Mouse (Mus musculus) neural tube, embryonic 13.5 days (tissue): Measurements from ENCODE around the gene 4930442H23Rik. TPM values are rescaled to one million over a fixed set of nuclear protein-coding genes. Genes with fewer than 3 reads are reported as not detected.
"Not testable (repeated sequence)": the region's sequence is repeated elsewhere in the genome, so short reads cannot be mapped to it uniquely, and the experiment has no call there.

Experiments
- ATAC-seq: fragments of 200-750 bp; cut with Nextera tagmentation; 2 replicates; pipeline ENCODE4 v1.8.0; 2017; ENCODE audit warnings: low read depth, mild to moderate bottlenecking, moderate TSS enrichment, moderate library complexity
- H3K27ac ChIP-seq: fragments of 300-500 bp; sonication (generic); replicated peaks from 2 replicates; pipeline ENCODE4 v1.5.1; 2015; ENCODE audit warnings: moderate library complexity, mild to moderate bottlenecking, inconsistent platforms
- H3K27me3 ChIP-seq: fragments of 300-500 bp; sonication (generic); 2 replicates; pipeline ENCODE4 v1.6.1; 2015; ENCODE audit warnings: mild to moderate bottlenecking, inconsistent platforms
- H3K36me3 ChIP-seq: fragments of 300-500 bp; sonication (generic); 2 replicates; pipeline ENCODE4 v1.6.1; 2015; ENCODE audit warnings: mild to moderate bottlenecking, inconsistent platforms
- H3K4me1 ChIP-seq: fragments of 300-500 bp; sonication (generic); replicated peaks from 2 replicates; pipeline ENCODE4 v1.6.1; 2015; ENCODE audit warnings: inconsistent platforms
- H3K4me2 ChIP-seq: fragments of 300-500 bp; sonication (generic); 2 replicates; pipeline ENCODE4 v1.6.1; 2015; ENCODE audit warnings: inconsistent platforms, mild to moderate bottlenecking, moderate library complexity
- H3K4me3 ChIP-seq: fragments of 300-500 bp; sonication (generic); 2 replicates; pipeline ENCODE4 v1.5.1; 2015; ENCODE audit warnings: mild to moderate bottlenecking, inconsistent platforms
- H3K9ac ChIP-seq: fragments of 300-500 bp; sonication (generic); 2 replicates; pipeline ENCODE4 v1.6.1; 2015; ENCODE audit warnings: moderate library complexity, mild to moderate bottlenecking, inconsistent platforms
- H3K9me3 ChIP-seq: fragments of 300-500 bp; sonication (generic); 2 replicates; pipeline ENCODE4 v1.6.1; 2016; ENCODE audit warnings: inconsistent platforms
- WGBS: fragments of 180-500 bp; shearing (Covaris S2); methylation state at CpG from one replicate; pipeline ENCODE4 v1.1.7; 2015; 5-methylcytosine and 5-hydroxymethylcytosine counted together
- polyA plus RNA-seq: library from polyadenylated mRNA; unstranded; fragments of >200 nt; fragmentation: Nextera tagmentation; extraction: Ambion mirVana; gene quantifications from 2 replicates; pipeline ENCODE4 v1.2.1, GENCODE M21; 2015

4930442H23Rik gene
- polyA plus RNA-seq = not detected in 2 replicates

GRCm38 (mm10) chr10:81183805-81184204 lies at the start of gene 4930442H23Rik:
Gene 4930442H23Rik, minus strand, starts transcription at chr10:81183849.
- peak within 1 kb of the TSS; percentile 81 for H3K9ac ChIP-seq
- ATAC-seq = no peak
- no peaks in the 10 kb centered on the region for H3K9me3 ChIP-seq
- H3K4me1 ChIP-seq = peaks cover 50% of the 10 kb centered on the region
- peaks cover 73% of the 10 kb centered on the region for H3K36me3 ChIP-seq
- H3K4me2 ChIP-seq = peak within 1 kb of the TSS; percentile 61
- peak within 1 kb of the TSS; percentile 90 for H3K27ac ChIP-seq
- peak within 1 kb of the TSS; percentile 71 for H3K4me3 ChIP-seq
- H3K27me3 ChIP-seq = no peaks in the 10 kb centered on the region
- WGBS = 87% methylated on average over 5 of the region's 5 CpGs

- under 1% methylated on average over 22 of the region's 28 CpGs for WGBS
- no peaks in the 10 kb centered on the region for H3K36me3 ChIP-seq
- no peaks in the 10 kb centered on the region for H3K9me3 ChIP-seq
- H3K27ac ChIP-seq = 0 out of 2 replicates have a peak overlapping the region, but pooled peaks have one; percentile 50
- ATAC-seq = peak; percentile 49
- peak overlapping the region; percentile 66 for H3K4me2 ChIP-seq
- H3K4me1 ChIP-seq = peaks cover 42% of the 10 kb centered on the region
- peaks cover 11% of the 10 kb centered on the region for H3K27me3 ChIP-seq
- peak overlapping the region; percentile 83 for H3K9ac ChIP-seq
- H3K4me3 ChIP-seq = peak overlapping the region; percentile 69
These were observed 49.6 kb upstream of the 4930442H23Rik start for GRCm38 (mm10) chr10:81233226-81233585.

- peak within 1 kb of the TSS; percentile 83 for H3K9ac ChIP-seq
- H3K27ac ChIP-seq = 0 out of 2 replicates have a peak within 1 kb of the TSS, but pooled peaks have one; percentile 50
- no peaks in the 10 kb centered on the region for H3K9me3 ChIP-seq
- H3K4me3 ChIP-seq = peak within 1 kb of the TSS; percentile 69
- H3K4me1 ChIP-seq = peaks cover 47% of the 10 kb centered on the region
- peak within 1 kb of the TSS; percentile 66 for H3K4me2 ChIP-seq
- WGBS = 9% methylated on average over 29 of the region's 29 CpGs
- H3K27me3 ChIP-seq = peaks cover 6% of the 10 kb centered on the region
- H3K36me3 ChIP-seq = no peaks in the 10 kb centered on the region
- peak; percentile 64 for ATAC-seq
These were observed 49.1 kb upstream of the 4930442H23Rik start, which contains the start of gene Zfr2 for GRCm38 (mm10) chr10:81232580-81233225. Gene Zfr2, plus strand, starts transcription at chr10:81233155.

GRCm38 (mm10) chr10:81231436-81231835 lies 47.8 kb upstream of the 4930442H23Rik start:
- 51% methylated on average over 7 of the region's 7 CpGs for WGBS
- Histone ChIP-seq H3K36me3 (no peaks in the 10 kb centered on the region), H3K27ac (peak overlapping the region; percentile 94), H3K9me3 (no peaks in the 10 kb centered on the region), H3K4me1 (peaks cover 54% of the 10 kb centered on the region), H3K27me3 (peaks cover 4% of the 10 kb centered on the region; the same call in 1 of the 2 replicates), H3K4me2 (peak overlapping the region; percentile 85), H3K4me3 (peak overlapping the region; percentile 80; the same call in 1 of the 2 replicates), H3K9ac (no peak overlapping the region; the same call in 1 of the 2 replicates)
- no peak for ATAC-seq

GRCm38 (mm10) chr10:81230438-81231332 lies 47.0 kb upstream of the 4930442H23Rik start, which contains the start of gene Atcay:
Gene Atcay, minus strand, starts transcription at chr10:81230833.
- peak within 1 kb of the TSS; percentile 94 for H3K9ac ChIP-seq
- ATAC-seq = peak; percentile 88
- no peaks in the 10 kb centered on the region for H3K9me3 ChIP-seq
- H3K4me1 ChIP-seq = peaks cover 54% of the 10 kb centered on the region
- WGBS = 5% methylated on average over 27 of the region's 27 CpGs
- H3K27ac ChIP-seq = peak within 1 kb of the TSS; percentile 94
- H3K27me3 ChIP-seq = peaks cover 4% of the 10 kb centered on the region; the same call in 1 of the 2 replicates
- H3K4me3 ChIP-seq = peak within 1 kb of the TSS; percentile 80
- H3K36me3 ChIP-seq = peaks cover 4% of the 10 kb centered on the region; the same call in 1 of the 2 replicates
- H3K4me2 ChIP-seq = peak within 1 kb of the TSS; percentile 85

GRCm38 (mm10) chr10:81229735-81230437 lies 46.2 kb upstream of the 4930442H23Rik start:
- Histone ChIP-seq H3K9me3 (no peaks in the 10 kb centered on the region), H3K27me3 (peaks cover 4% of the 10 kb centered on the region; the same call in 1 of the 2 replicates), H3K4me1 (peaks cover 54% of the 10 kb centered on the region), H3K4me3 (peak overlapping the region; percentile 80), H3K9ac (peak overlapping the region; percentile 94), H3K27ac (peak overlapping the region; percentile 94), H3K36me3 (peaks cover 4% of the 10 kb centered on the region; the same call in 1 of the 2 replicates), H3K4me2 (peak overlapping the region; percentile 85)
- peak; percentile 36 for ATAC-seq
- WGBS = 7% methylated on average over 20 of the region's 20 CpGs

GRCm38 (mm10) chr10:81223731-81224130 lies 40.1 kb upstream of the 4930442H23Rik start:
- peaks cover 58% of the 10 kb centered on the region for H3K36me3 ChIP-seq
- not testable (repeated sequence) for H3K4me2 ChIP-seq, H3K9me3 ChIP-seq, H3K27ac ChIP-seq, ATAC-seq, H3K27me3 ChIP-seq, H3K4me3 ChIP-seq, H3K9ac ChIP-seq
- peaks cover 18% of the 10 kb centered on the region for H3K4me1 ChIP-seq
- 46% methylated on average over 2 of the region's 2 CpGs for whole genome bisulfite sequencing

- Histone ChIP-seq H3K9me3 (no peaks in the 10 kb centered on the region), H3K36me3 (peaks cover 77% of the 10 kb centered on the region), H3K4me3 (no peak overlapping the region), H3K27ac (no peak overlapping the region), H3K4me2 (no peak overlapping the region), H3K27me3 (no peaks in the 10 kb centered on the region), H3K4me1 (peaks cover 1% of the 10 kb centered on the region; the same call in 1 of the 2 replicates), H3K9ac (no peak overlapping the region)
- ATAC-seq = no peak
- 89% methylated on average over 5 of the region's 5 CpGs for WGBS
These were observed 37.9 kb upstream of the 4930442H23Rik start for GRCm38 (mm10) chr10:81221402-81222015.

GRCm38 (mm10) chr10:81217964-81218363 lies 34.3 kb upstream of the 4930442H23Rik start:
- 0 out of 2 replicates have a peak, but pooled peaks have one; percentile 13 for ATAC-seq
- Histone ChIP-seq H3K4me1 (no peaks in the 10 kb centered on the region), H3K27ac (no peak overlapping the region), H3K36me3 (peaks cover 94% of the 10 kb centered on the region), H3K4me2 (no peak overlapping the region), H3K9ac (no peak overlapping the region), H3K9me3 (no peaks in the 10 kb centered on the region), H3K27me3 (no peaks in the 10 kb centered on the region), H3K4me3 (no peak overlapping the region)
- WGBS = 35% methylated on average over 7 of the region's 7 CpGs

- not testable (repeated sequence) for H3K4me3 ChIP-seq, H3K27me3 ChIP-seq, H3K27ac ChIP-seq, H3K9me3 ChIP-seq, ATAC-seq, H3K9ac ChIP-seq, H3K4me2 ChIP-seq, H3K4me1 ChIP-seq
- peaks cover 94% of the 10 kb centered on the region for H3K36me3 ChIP-seq
- 12% methylated on average over 1 of the region's 1 CpGs for WGBS
These were observed 33.6 kb upstream of the 4930442H23Rik start for GRCm38 (mm10) chr10:81217267-81217666.

- no peak overlapping the region for H3K4me2 ChIP-seq
- peaks cover 8% of the 10 kb centered on the region; the same call in 1 of the 2 replicates for H3K9me3 ChIP-seq
- H3K27me3 ChIP-seq = no peaks in the 10 kb centered on the region
- ATAC-seq = no peak
- H3K27ac ChIP-seq = no peak overlapping the region
- WGBS = 90% methylated on average over 6 of the region's 6 CpGs
- no peak overlapping the region for H3K4me3 ChIP-seq
- H3K36me3 ChIP-seq = peaks cover 94% of the 10 kb centered on the region
- no peak overlapping the region for H3K9ac ChIP-seq
- H3K4me1 ChIP-seq = no peaks in the 10 kb centered on the region
These were observed 33.2 kb upstream of the 4930442H23Rik start for GRCm38 (mm10) chr10:81216810-81217209.
